In the genomic region with DNA sequence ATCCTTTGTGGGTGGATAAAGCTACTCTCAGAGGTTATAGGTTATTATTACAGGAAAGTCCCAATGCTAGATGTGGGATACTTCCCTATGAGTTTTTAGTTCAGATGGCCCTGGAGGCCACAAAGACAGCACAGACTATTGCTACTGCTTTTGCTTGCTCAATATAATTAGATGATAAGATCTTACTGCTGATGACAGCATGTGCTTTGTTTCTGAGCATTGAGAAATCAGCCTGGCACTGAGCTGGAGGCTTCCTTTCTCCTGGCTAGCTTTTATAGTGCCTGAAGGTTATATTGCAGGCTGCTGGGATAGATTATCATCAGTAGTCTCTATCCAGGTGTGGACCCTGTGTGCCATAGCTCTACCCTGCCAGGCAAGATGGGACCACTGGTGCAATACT, we compare ENCODE assay signal across 15 mouse cellular contexts. TPM values are rescaled to one million over a fixed set of nuclear protein-coding genes. Genes with fewer than 3 reads are reported as not detected.
"Had no signal": no experiment of that assay in that cellular context is flagged by ENCODE, and none has a peak within 500 bp of the region (broad histone marks: within the 10 kb centered on the region; RNA-seq: fewer than 3 reads in every experiment).

No protein-coding gene starts in this region.

- H3K36me3 ChIP-seq: limb, embryonic 15.5 days; liver, embryonic 12.5 days; lung, embryonic 15.5 days; midbrain, embryonic 12.5 days; neural tube, embryonic 13.5 days; stomach, embryonic 15.5 days had no signal

- H3K4me2 ChIP-seq: limb, embryonic 15.5 days; liver, embryonic 12.5 days; lung, embryonic 15.5 days; midbrain, embryonic 12.5 days; neural tube, embryonic 13.5 days; stomach, embryonic 15.5 days had no signal

- H3K27me3 ChIP-seq: limb, embryonic 15.5 days; liver, embryonic 12.5 days; lung, embryonic 15.5 days; midbrain, embryonic 12.5 days; neural tube, embryonic 13.5 days; stomach, embryonic 15.5 days had no signal

- H3K9ac ChIP-seq: limb, embryonic 15.5 days; liver, embryonic 12.5 days; lung, embryonic 15.5 days; midbrain, embryonic 12.5 days; neural tube, embryonic 13.5 days; stomach, embryonic 15.5 days had no signal

- H3K4me3 ChIP-seq: layer of hippocampus, adult 2 months; limb, embryonic 15.5 days; liver, embryonic 12.5 days; lung, embryonic 15.5 days; midbrain, embryonic 12.5 days; neural tube, embryonic 13.5 days; stomach, embryonic 15.5 days had no signal

- DNase-seq: kidney, adult 9 months; kidney, postnatal 36 days; right cerebral cortex, postnatal 14 days; thymus, adult 2 months; thymus, postnatal 36 days had no signal

- H3K9me3 ChIP-seq: limb, embryonic 15.5 days; liver, embryonic 12.5 days; lung, embryonic 15.5 days; midbrain, embryonic 12.5 days; neural tube, embryonic 13.5 days; stomach, embryonic 15.5 days had no signal

- H3K4me1 ChIP-seq: limb, embryonic 15.5 days; liver, embryonic 12.5 days; lung, embryonic 15.5 days; midbrain, embryonic 12.5 days; neural tube, embryonic 13.5 days; stomach, embryonic 15.5 days had no signal

- ATAC-seq: liver, embryonic 12.5 days; midbrain, embryonic 16.5 days had no signal

- H3K27ac ChIP-seq: kidney, postnatal 0 days; layer of hippocampus, adult 2 months; limb, embryonic 15.5 days; liver, embryonic 12.5 days; lung, embryonic 15.5 days; midbrain, embryonic 12.5 days; neural tube, embryonic 13.5 days; stomach, embryonic 15.5 days had no signal

RNA-seq across cellular contexts. Expression of a gene that starts 49.4 kb away (rescaled TPM):
- polyA plus RNA-seq: liver, embryonic 12.5 days; liver, embryonic 16.5 days had no signal
